Mouse (Mus musculus) regulatory T cell (primary cell): ENCODE measurements at regions not wholly inside any gene's neighbourhood (a gene's known extent, or its start where the extent isn't known, plus 50 kb on each side); places are given as distances from the start of the nearest gene placed in this dataset.

Experiments used
- in situ Hi-C: fragments of 300-600 bp; cut with MboI, MseI; formaldehyde crosslinking; loops from one replicate; pipeline ENCODE4 v1.15.1; 2025; ENCODE audit warnings: high pct_unique_total_duplicates

DNA sequence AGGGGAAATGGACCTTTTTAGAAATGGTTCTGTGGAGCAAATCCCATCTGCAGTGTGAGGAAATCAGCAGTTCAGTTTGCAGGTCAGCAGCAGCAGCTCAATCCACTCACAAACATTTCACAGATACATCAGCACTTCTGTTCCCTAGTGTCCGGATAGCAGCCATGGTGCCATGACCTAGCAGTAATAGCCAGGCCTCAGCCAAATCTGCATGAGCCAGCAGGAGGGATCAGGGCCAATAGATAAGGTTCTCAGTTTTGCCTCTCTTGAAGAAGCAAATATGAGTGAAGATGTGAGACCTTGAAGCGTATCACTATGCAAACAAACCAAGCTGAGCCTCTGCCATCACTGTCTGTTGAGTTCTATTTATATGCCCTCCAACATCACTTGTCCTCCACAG, 380.7 kb upstream of the Chrm3 start:
- in situ Hi-C loops = no loop called here

DNA sequence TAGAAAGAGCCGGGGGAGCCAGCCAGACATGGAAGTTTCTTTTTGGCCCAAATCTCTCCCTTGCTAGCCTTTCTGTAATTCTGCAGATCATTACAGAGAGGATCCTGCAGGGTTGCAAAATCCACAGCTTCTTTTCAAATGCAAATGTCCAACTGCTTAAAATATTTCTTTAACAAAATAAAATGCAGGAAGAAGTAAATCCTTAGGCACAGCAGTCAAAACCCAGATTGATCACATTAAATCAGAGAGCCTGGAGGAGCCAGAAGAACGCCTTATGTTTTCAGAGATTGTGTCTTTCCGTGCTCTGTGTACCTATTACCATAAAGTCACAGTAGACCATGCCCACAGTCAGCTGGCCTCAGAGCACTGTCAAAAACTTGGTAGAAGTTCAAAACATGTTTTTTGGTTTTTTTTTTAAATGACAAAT, 365.1 kb upstream of the Chrm3 start:
- in situ Hi-C loops = no loop called here

DNA sequence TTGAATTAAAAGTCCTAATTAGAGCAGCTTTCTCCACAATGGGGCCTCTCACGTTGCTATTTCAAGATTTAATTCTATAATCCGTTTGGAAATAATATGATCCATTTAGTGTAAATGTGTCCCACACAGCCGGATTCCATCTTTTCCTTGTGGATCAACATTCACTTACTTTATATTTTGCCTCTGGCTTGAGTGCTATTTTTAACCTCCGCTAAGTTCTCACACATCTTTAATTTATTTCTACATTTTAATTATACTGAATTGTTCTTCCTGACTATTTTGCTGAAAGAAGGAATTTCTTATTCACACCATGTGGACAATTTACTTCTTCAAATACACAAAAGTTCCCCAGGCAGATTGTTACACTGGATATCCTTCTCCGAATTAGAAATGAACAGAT, 364.7 kb upstream of the Chrm3 start:
- in situ Hi-C loops = no loop called here

DNA sequence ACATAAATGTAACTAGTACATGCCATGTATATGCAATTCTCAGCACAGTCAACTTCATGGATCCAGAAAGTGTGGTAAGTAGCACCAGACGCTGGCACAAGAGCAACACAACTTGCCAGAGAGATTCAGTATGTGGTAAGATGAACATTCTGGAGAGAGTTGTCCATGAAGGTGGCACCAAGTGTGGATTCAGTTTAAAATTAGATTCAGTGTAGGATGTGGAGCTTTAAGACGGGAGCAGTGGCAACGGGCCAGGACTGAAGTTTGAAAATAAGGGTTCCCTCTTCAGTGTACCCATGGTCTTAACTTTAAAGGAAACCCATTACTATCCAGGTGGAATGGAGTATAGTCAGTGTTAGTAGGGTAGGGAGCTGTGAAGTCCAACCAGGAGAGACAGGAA, 360.0 kb upstream of the Chrm3 start:
- in situ Hi-C loops = no loop called here

DNA sequence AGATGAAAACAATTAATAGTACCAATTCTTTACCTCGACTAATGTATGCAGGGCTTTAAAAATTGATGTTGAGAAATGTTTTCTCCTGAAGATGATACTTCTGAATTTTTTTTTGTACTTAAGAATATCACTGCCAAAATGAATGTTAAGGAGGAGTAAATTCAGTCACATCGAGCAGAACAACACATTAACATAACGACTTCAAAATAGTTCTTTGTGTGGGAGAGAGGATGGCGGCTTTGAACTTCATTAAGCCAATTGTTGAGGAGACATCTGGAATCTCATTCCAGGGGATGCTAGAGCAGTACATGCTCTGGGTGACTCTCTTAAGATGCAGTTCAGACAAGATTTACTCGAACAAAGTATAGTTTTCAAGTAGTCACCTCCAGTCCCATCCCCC, 350.8 kb upstream of the Chrm3 start:
- in situ Hi-C loops = no loop called here

DNA sequence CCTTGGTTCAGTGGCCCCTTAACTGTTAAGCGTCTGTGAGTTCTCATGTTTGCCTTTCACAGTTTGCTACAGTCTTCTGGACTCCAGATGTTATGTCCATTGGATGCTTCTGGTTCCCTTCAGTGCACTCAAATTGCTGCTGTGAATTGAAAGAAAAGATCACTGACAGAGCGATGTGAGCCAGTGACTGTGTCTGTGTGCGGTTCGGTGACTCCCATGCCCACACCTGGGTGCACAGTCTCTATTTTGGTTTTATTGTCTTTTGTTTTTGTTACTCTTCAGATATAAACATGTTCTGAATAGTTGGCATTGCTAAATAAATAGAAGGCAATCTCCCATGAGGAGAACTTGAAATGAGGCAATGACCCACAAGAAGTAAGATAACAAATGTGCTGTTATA, 350.3 kb upstream of the Chrm3 start:
- in situ Hi-C loops = no loop called here

DNA sequence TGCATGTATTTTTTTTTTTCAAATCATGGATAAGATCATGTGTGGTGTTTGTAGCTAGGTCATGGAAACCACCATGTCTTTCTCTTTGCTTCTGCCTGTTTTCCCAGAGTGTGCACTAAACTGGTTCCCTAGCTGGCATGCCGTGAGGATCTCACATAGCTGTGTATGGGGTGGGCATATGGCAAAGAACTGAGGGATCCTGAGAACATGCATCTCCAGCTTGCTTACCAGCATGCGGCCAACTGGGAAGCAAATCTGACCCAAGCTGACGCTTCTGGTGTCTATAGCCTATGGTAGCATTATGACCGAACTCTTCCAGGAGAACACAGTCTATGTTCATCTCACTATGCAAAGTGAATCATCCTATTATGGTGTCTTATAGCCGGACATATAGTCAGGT, 336.5 kb upstream of the Chrm3 start:
- in situ Hi-C loops = no loop called here

DNA sequence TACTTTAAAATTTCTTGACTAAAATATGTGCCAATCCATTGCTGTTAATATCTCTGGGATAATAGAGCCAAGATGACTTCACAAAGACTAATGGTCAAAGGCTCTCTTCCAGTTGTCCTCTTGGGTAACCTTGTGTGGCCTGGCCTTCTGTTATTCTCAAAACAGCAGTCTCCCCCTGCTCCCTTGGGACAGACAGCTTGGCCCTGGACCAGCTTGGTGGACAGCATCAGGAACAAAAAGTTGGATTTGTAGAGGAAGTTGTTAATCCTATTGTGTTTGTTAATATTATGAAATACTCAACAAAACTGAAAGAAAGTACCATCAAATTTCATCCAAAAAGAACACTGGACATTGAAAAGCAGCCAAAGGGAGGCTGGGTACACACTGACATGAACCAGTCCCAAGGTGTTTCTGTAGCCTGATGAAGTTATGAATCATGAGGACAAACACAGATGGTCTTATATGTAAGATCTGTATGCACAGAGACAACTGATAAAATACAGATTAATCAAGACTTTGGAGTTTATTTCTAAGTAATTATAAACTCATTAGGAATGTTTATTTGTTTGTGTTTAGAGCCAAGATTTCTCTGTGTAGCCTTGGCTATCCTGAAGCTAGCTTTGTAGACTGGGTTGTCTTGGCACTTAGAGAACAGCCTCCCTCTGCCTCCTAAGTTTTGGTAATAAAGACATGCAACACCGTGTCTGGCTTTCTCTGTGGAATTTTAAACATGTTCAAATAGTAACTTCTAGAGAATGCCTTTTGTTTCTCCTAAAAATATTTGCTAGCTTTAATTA, 335.7 kb upstream of the Chrm3 start:
- in situ Hi-C loops = no loop called here

DNA sequence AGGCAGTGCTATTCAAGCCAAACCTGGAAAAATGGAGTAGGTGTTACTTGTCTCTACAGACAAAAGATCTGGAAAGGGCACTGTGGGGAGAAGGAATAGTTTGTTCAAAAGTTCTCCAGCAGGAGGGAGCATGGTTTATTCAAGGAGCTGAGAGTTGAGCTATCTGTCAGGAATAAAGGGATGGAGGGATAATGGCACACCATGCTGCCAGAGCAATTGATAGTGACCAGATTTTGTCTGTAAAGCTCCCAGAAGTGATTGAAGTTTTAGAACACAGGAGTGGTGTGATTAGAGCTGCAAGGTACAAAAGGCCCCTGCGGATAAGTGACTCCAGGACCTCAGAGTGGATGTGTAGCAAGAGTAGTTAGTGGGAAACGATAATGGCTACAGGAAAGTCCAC, 330.7 kb upstream of the Chrm3 start:
- in situ Hi-C loops = no loop called here

DNA sequence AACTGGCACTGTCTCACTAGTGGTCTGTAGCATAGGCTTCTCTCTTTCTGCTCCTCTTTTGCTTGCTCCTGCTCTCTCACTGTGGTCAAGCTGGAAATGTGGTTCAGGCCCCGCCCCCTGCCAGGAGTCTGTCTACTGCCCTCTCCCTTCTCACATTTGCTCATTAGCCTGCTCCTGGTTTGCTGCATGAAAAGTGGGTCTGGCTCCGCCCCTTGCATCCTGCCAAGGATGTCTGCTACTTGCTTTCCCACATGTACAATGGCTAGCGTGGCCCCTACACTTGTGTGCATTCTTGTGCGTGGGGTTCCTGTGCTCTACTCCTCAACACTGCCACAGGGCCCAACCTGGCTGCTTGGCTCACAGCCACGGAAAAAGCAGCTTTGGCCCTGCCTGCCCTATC, 326.7 kb upstream of the Chrm3 start:
- in situ Hi-C loops = no loop called here

DNA sequence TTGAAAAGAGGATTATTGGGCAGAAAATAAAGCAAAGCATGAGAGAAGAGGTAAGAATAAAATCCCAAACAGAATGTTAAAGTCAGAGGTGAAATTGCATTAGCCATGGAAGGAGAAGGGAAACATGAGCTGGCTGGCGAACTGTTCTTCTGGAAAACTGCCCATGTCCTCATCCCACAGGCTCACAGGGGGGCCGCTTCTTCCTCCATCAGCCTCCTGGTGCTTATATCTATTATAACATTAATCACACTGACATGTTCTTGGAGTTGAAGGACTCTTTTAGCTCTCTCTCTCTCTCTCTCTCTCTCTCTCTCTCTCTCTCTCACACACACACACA, 293.4 kb upstream of the Chrm3 start:
- in situ Hi-C loops = no loop called here

DNA sequence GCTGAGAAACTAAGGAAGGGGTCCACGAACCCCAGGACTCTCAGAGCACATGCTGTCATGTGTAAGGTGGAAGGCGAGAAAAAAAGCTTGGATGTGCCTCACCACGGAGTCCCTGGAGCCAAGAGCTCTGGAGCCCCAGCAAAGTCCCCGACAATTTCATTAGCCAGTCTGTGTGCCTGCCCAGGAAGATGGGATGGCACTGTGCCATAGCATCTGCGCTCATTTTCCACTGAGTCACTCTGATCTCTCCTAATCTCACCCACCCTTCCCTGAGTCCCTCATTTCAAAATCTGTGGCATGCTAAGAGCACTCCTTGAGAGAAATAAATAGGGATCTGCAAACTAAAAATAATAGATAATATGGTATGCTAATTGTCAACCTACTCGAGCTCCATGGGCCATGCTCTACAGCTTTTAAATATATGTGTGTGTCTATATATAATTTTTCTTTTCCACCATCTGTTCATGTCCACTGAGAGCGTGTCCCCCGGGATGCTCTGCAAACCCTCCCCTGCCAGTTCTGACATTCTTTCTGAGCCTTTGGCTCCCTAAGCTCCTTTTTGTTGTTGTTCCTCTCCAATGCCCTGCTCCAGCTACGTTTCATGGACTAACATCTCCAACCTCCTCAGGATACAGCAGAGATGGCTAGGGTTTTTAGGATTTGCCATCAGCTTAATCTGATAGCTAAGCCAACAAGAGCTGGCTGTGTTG, 292.9 kb upstream of the Chrm3 start:
- in situ Hi-C loops = no loop called here

DNA sequence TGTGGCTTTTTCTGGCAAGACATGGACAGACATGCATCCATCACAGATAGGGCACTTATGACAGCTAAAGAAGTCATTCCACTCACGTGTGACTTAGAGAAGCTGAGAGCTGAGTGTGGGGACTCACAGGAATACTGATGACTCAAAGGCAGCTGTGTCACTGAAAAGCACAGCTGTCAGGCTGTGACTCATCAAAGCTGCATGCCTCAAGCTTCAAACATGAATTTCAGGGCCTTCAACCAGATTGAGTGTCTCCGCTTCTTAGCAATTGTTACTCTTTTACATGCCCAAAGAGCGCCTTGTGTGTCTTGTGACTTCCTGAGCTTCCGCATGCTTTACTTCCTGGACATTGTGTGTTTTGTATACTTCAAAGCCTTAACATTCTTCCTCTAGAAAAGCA, 276.2 kb upstream of the Chrm3 start:
- in situ Hi-C loops = no loop called here

DNA sequence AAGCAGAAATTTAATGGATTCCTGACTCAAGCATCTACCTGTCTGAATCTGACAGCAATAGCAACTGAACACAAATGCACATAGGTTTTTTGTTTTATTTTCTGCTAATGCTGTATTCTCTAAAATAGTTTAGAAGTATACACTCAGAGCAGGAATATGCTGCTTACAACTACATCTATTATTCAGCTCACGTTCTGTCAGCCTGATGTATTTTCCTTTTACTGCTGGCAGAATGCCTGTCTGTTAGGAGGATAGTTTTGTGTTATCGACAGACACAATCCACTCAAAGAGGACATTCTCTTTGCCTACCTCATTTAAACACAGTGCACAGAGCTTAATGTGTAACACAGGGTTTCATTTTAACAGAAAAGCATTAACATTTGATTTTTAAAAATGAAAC, 269.8 kb upstream of the Chrm3 start:
- in situ Hi-C loops = no loop called here

DNA sequence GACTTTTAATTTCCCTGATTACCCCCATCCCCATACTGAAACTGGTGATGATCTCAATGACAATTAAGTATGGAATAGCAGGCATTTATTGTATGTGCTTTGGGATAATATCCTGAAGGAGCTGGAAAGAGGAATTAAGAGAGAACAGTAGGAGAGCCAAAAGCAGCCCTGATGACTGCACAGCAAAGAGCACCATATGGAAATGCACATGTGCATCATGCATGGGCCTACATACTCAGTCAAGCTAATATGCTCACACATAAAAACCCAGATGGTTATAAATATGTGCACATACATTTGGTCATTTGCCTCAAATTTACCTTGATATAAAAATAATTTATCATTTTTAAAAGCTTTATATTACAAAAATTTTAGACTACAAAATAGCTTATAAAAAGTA, 259.0 kb upstream of the Chrm3 start:
- in situ Hi-C loops = no loop called here

DNA sequence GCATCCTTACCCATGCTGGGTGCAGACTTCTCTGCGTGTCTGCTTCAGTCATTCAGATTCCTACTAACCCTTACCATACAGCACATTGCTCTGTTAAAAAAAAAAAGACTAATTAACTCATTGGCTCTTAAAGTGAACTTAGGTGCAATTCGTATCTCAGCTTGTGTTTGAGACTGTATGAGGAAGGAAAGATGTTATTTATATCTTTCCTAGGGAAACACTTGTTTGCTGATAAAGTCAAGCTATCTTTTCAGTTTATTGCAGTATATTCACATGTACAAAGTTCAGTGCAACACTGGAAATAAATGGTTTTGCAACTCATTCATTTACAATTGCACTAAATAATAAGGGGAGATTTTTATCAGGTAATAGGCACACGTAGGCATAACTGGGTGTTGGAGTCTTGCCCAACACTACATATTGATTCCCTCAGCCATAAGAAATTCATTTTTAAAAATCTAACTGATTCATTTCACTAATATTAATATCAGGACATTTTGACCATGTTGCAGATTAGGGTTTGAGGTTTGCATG, 257.8 kb upstream of the Chrm3 start:
- in situ Hi-C loops = no loop called here

DNA sequence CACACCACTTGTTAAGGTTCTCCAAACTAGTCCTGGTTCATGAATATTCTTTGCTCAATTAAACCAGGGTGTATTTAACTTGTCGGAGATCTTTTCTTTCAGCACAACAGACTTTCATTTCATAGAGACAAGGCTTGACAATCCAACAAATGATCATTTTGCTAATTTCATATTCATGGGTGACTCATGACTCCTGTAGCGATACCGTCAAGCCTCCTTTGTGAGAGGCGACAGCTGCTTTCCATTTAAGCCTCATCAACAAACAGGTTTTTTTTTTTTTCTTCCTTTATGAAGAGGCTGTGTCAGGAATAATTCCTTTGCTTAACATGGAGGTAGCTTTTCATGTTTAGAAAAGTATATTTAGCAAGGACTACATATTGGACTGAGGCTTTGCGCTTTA, 214.3 kb upstream of the Chrm3 start:
- in situ Hi-C loops = no loop called here

DNA sequence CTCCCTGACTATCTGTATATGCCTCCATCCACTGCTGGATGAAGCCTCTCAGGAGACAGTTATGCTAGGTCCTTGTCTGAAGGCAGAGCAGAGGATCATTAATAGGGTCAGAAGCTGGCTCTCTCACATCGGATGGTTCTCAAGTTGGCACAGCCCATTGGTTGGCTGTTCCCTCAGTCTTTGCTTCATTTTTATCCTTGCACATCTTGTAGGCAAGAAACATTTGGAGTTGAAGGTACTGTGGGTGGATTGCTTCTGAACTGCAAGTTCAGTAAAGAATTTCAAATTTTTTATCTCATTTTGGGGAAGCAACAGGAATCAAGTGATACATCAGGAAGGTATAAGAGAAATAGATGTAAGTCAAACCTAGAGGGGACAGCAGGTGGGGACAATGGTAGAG, 206.2 kb upstream of the Chrm3 start:
- in situ Hi-C loops = no loop called here

DNA sequence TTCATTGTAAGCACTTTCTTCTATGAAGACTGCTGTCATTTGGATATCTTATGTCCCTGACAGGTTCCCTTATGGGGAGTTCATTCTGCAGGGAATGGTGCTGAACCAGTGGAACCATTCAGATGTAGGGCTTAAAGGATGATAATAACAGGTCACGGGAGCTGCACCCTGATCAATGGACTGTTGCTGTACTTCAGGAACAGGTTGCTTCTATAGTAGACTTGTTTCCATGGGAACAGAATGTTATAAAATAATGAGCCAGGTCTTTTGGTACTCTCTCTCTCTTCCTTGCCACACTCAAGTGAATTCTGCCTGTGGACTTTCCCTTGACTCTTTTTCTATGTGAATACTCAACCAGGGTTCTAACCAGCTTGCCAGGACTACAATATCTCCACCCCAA, 196.9 kb upstream of the Chrm3 start:
- in situ Hi-C loops = no loop called here

DNA sequence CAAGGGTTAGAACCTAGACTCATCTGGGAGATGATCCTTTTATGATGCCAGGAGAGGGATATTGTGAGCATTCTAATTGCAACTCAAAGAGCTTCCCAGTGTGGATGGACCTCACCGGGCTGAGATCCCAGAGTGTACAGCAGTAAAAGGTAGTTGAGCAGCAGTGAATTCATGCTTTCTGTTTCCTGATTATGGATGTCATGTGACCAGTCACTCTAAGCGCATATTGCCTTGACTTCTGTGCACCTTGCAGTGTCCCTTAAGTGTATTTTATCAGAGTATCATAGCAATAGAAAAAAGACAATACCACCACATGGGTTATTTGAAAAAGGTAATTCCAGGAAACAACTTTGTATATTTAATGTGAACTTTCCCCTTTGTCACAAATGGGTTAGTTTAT, 193.9 kb upstream of the Chrm3 start:
- in situ Hi-C loops = no loop called here

DNA sequence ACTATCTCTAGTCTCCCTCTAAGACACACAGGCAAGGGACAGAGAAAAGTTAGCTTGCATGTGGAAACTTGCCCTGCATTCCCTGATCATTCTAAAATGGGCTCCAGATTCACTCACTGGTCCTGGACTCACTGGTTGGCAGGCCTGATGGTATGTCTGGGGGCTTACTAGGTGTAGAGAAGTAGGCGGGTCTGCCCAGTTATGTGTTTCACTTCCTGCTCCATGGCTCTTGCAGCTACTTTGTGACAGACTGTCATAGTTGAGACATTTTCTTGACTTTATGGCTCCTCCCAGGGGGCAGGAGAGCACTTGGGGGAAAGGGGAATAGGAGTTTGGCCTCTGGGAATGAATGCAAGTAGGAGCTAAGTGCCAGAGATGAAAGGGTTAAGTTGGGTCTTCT, 182.1 kb upstream of the Chrm3 start:
- in situ Hi-C loops = no loop called here

DNA sequence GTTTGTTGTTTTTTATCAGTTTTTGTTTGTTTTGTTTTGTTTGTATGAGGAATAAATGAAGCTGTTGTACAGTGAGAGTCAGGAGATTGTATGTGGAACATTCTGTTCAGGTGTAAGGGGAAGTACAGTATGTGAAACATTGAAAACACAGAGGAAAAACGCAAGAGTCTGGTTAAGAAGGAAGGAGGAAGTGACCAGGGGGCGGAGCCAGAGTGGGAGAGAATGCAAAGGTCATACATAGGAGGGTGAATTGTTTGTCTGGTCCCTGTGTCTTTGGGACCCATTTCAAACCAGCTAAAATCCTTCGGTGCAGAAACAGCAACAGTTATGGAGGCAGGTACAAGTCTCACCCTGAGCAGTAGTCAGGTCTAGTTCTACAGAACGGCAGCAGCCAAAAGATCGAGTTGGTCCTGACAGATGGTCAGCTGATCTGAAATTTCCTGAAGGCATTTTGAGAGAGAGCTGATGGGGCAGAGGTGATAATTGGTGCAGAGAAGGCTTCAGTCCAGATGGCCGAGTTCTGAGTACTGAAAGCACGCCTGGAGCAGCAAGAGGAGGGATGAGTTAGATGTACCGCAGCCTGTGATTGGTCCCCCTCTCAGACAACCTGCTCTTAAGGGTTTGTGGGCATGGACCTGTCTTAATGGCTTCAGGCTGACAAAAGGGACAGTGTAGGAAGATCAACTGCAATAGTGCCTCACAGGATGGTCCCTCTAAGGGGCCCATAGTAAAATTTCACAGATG, 179.7 kb upstream of the Chrm3 start:
- in situ Hi-C loops = no loop called here

DNA sequence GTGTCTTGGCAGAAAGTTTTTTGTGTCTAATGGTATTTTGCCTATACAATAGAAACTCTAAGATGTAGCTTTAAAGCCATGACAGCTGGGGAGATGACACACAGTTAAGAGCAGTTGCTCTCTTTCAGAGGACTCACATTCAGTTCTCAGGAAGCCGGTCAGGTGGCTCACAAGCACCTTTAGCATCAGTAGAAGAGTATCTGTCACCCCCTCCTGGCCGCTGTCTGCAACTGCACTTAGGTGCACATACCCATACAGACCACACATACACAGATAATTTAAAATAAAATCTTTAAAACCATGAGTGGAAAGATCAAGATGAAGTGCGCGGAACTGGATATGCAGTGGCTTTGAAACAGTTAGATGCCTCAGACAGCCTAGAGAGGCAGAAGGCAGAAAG, 178.3 kb upstream of the Chrm3 start:
- in situ Hi-C loops = loop anchor here (10.0 kb wide), 1 partner anchor 654 kb away; no protein-coding TSS in a partner anchor
